Mouse (Mus musculus): ENCODE data around the gene Gm15517.
"Not testable (repeated sequence)": the region's sequence is repeated elsewhere in the genome, so short reads cannot be mapped to it uniquely, and the experiment has no call there.

Gm15517 gene

GRCm38 (mm10) chr7:44261147-44261546, at the start of gene Gm15517:
Gm15517 (plus strand) TSS chr7:44261447.
- DNase-seq (ENCODE audit: extremely low spot score, low spot score) = no peak

GRCm38 (mm10) chr7:44215645-44216044, 45.6 kb upstream of the Gm15517 start, which contains the start of gene Klk1b5:
Klk1b5 (plus strand) TSS chr7:44215945.
- no peak for DNase-seq (ENCODE audit: extremely low spot score, low spot score)

- DNase-seq (ENCODE audit: extremely low spot score, low spot score) = not testable (repeated sequence)
These were observed 39.6 kb upstream of the Gm15517 start for GRCm38 (mm10) chr7:44221601-44222000.

- DNase-seq (ENCODE audit: extremely low spot score, low spot score) = not testable (repeated sequence)
These were observed 38.9 kb upstream of the Gm15517 start for GRCm38 (mm10) chr7:44222335-44222734.

- no peak for DNase-seq (ENCODE audit: extremely low spot score, low spot score)
These were observed 36.2 kb upstream of the Gm15517 start, which contains the start of gene Klk1 for GRCm38 (mm10) chr7:44225076-44225475. Klk1 (plus strand) TSS chr7:44225360.

GRCm38 (mm10) chr7:44235909-44236308, 25.3 kb upstream of the Gm15517 start, which contains the start of gene Gm36864:
Gm36864 (plus strand) TSS chr7:44236177.
- DNase-seq (ENCODE audit: extremely low spot score, low spot score) = no peak

- no peak for DNase-seq (ENCODE audit: extremely low spot score, low spot score)
These were observed 21.3 kb upstream of the Gm15517 start for GRCm38 (mm10) chr7:44239913-44240312.

- DNase-seq (ENCODE audit: extremely low spot score, low spot score) = no peak
These were observed 20.5 kb upstream of the Gm15517 start for GRCm38 (mm10) chr7:44240712-44241111.

GRCm38 (mm10) chr7:44241163-44241562, 20.1 kb upstream of the Gm15517 start:
- no peak for DNase-seq (ENCODE audit: extremely low spot score, low spot score)

GRCm38 (mm10) chr7:44244080-44244479, 17.2 kb upstream of the Gm15517 start:
- DNase-seq (ENCODE audit: extremely low spot score, low spot score) = no peak

GRCm38 (mm10) chr7:44246055-44246983, 14.9 kb upstream of the Gm15517 start, which contains the start of the genes 1700028J19Rik and 2410002F23Rik:
1700028J19Rik (minus strand) TSS chr7:44246695.
2410002F23Rik (plus strand) TSS chr7:44246722.
- peak; percentile 93 for DNase-seq (ENCODE audit: extremely low spot score, low spot score)

GRCm38 (mm10) chr7:44246984-44247470, 14.2 kb upstream of the Gm15517 start:
- DNase-seq (ENCODE audit: extremely low spot score, low spot score) = no peak

GRCm38 (mm10) chr7:44247971-44248370, 13.3 kb upstream of the Gm15517 start:
- DNase-seq (ENCODE audit: extremely low spot score, low spot score) = no peak

GRCm38 (mm10) chr7:44249248-44249647, 12.0 kb upstream of the Gm15517 start:
- DNase-seq (ENCODE audit: extremely low spot score, low spot score) = no peak

- DNase-seq (ENCODE audit: extremely low spot score, low spot score) = not testable (repeated sequence)
These were observed 10.4 kb upstream of the Gm15517 start for GRCm38 (mm10) chr7:44250732-44251275.

- DNase-seq (ENCODE audit: extremely low spot score, low spot score) = no peak
These were observed 8.1 kb upstream of the Gm15517 start for GRCm38 (mm10) chr7:44253023-44253616.

- no peak for DNase-seq (ENCODE audit: extremely low spot score, low spot score)
These were observed 6.3 kb upstream of the Gm15517 start for GRCm38 (mm10) chr7:44254930-44255329.

- no peak for DNase-seq (ENCODE audit: extremely low spot score, low spot score)
These were observed 4.0 kb upstream of the Gm15517 start, which contains the start of gene Acp4 for GRCm38 (mm10) chr7:44257278-44257677. Acp4 (minus strand) TSS chr7:44257378.

GRCm38 (mm10) chr7:44260410-44260809, 837 bp upstream of the Gm15517 start:
- no peak for DNase-seq (ENCODE audit: extremely low spot score, low spot score)

- peak; percentile 96 for DNase-seq (ENCODE audit: extremely low spot score, low spot score)
These were observed 1.8 kb downstream of the Gm15517 start for GRCm38 (mm10) chr7:44262791-44263643.

- DNase-seq (ENCODE audit: extremely low spot score, low spot score) = no peak
These were observed 6.9 kb downstream of the Gm15517 start for GRCm38 (mm10) chr7:44268117-44268516.

Data from neural tube, embryonic 10.5 days (tissue).